ENCODE assay signal across 11 mouse cellular contexts in the genomic region with DNA sequence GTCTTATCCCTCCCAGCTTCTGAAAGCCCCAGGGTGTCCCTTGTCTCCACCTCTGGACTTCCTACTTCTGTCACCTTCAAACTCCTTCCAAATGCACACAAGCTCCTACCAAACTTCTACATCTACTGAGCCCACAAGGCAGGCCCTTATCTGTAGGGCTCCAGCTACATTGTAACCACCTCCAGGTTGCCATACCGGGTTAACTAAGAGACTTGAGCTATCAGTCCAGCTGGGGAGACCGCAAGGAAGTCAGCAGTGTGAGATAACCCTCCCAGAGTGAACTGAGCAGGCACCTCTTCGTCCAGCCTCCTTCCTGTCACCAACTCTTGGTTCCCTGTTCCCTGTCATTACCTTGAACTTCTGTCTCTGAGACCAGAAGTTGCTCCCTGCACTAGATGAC. TPM values are rescaled to one million over a fixed set of nuclear protein-coding genes. Genes with fewer than 3 reads are reported as not detected.
DNase-seq lines count a peak whose midpoint lies in the region; ATAC-seq and TF ChIP-seq lines count a peak whose summit lies in the region.
"Had no signal": no experiment of that assay in that cellular context is flagged by ENCODE, and none has a peak within 500 bp of the region (broad histone marks: within the 10 kb centered on the region; RNA-seq: fewer than 3 reads in every experiment).

No protein-coding gene starts in this region.

- peaks cover 58% of the 10 kb centered on the region for H3K27me3 ChIP-seq in hindbrain, embryonic 10.5 days (ENCODE audit: insufficient read depth, poor library complexity, severe bottlenecking)
- no peaks in the 10 kb centered on the region for H3K27me3 ChIP-seq in hindbrain, embryonic 16.5 days (replicated peaks; ENCODE audit: control insufficient read depth, insufficient read depth, low read length)
- H3K27me3 ChIP-seq in MEL (ENCODE audit: control insufficient read depth in 1 of 2, insufficient read depth in 2 of 2, low read length in 2 of 2) = no peaks in the 10 kb centered on the region

- peak overlapping the region; percentile 59; the same call in 1 of the 2 replicates for H3K4me3 ChIP-seq in hindbrain, embryonic 10.5 days
- H3K4me3 ChIP-seq in hindbrain, embryonic 16.5 days (ENCODE audit: low read length) = no peak overlapping the region
- H3K4me3 ChIP-seq in MEL (ENCODE audit: control insufficient read depth in 1 of 2, insufficient read depth in 1 of 2, low read depth in 2 of 2, low read length in 2 of 2) (no peak overlapping the region), macrophage (ENCODE audit: inconsistent target) (peak overlapping the region; percentile 57; the same call in 1 of the 2 replicates)

- no peaks in the 10 kb centered on the region for H3K9me3 ChIP-seq in hindbrain, embryonic 10.5 days
- H3K9me3 ChIP-seq in hindbrain, embryonic 16.5 days (ENCODE audit: control insufficient read depth, low read length) = no peaks in the 10 kb centered on the region
- H3K9me3 ChIP-seq in MEL (replicated peaks; ENCODE audit: insufficient read depth, low read length) = no peaks in the 10 kb centered on the region

- 82% methylated on average over 3 of the region's 3 CpGs for WGBS in hindbrain, embryonic 10.5 days
- 85% methylated on average over 3 of the region's 3 CpGs for WGBS in hindbrain, embryonic 16.5 days
- 11% methylated on average over 3 of the region's 3 CpGs for WGBS in macrophage (ENCODE audit: missing documents)

- no peak for DNase-seq in hindbrain, embryonic 10.5 days (ENCODE audit: low spot score)
- peak; percentile 98 for DNase-seq in MEL (ENCODE audit: low read depth, low spot score)
- no peak for DNase-seq in urinary bladder, postnatal 4 days (ENCODE audit: low spot score in 2 of 2)
- DNase-seq in urinary bladder, postnatal 25 days (ENCODE audit: low spot score) = no peak
- DNase-seq in MN1 (ENCODE audit: low spot score) = no peak
- DNase-seq: adrenal gland, adult 2 months; kidney, postnatal 10 days; lung, adult 2 months had no signal

- no peak for TF ChIP-seq RAD21 in MEL (IDR thresholded peaks at IDR 0.05; ENCODE audit: low read depth, low read length)

- H3K9ac ChIP-seq in hindbrain, embryonic 16.5 days (ENCODE audit: low read depth, low read length) = no peak overlapping the region
- H3K9ac ChIP-seq in MEL (ENCODE audit: control insufficient read depth, low read depth, low read length, poor library complexity, severe bottlenecking) = no peak overlapping the region

- no peaks in the 10 kb centered on the region for H3K79me2 ChIP-seq in MEL (ENCODE audit: control insufficient read depth, insufficient read depth, low read length, poor library complexity)
- H3K79me2 ChIP-seq in macrophage (ENCODE audit: inconsistent target) = peaks cover 59% of the 10 kb centered on the region

- no peak for ATAC-seq in hindbrain, embryonic 16.5 days
- ATAC-seq in erythroblast, adult 5-6 weeks (replicated peaks; ENCODE audit: low FRiP score, poor library complexity, severe bottlenecking) = peak; percentile 47

- TF ChIP-seq EP300 in MEL (IDR thresholded peaks at IDR 0.05; ENCODE audit: low read depth in 1 of 2, low read length in 2 of 2) = peak; percentile 97 to 99

- H3K27ac ChIP-seq in hindbrain, embryonic 10.5 days = 0 out of 2 replicates have a peak overlapping the region, but pooled peaks have one; percentile 40
- H3K27ac ChIP-seq in hindbrain, embryonic 16.5 days (ENCODE audit: low read depth, low read length) = no peak overlapping the region
- H3K27ac ChIP-seq in MEL (ENCODE audit: control insufficient read depth, low read depth, low read length) = peak overlapping the region; percentile 78
- H3K27ac ChIP-seq in macrophage = peak overlapping the region; percentile 66

- H3K4me2 ChIP-seq in hindbrain, embryonic 16.5 days (ENCODE audit: low read length) = no peak overlapping the region

- H3K4me1 ChIP-seq in hindbrain, embryonic 10.5 days (replicated peaks) = peaks cover 69% of the 10 kb centered on the region
- peaks cover 34% of the 10 kb centered on the region for H3K4me1 ChIP-seq in hindbrain, embryonic 16.5 days (ENCODE audit: control insufficient read depth, insufficient read depth, low read depth, low read length)
- H3K4me1 ChIP-seq in MEL (ENCODE audit: control insufficient read depth in 1 of 2, insufficient read depth in 2 of 2, low read length in 2 of 2) = peaks cover 31 to 58% of the 10 kb centered on the region in 2 experiments

- H3K36me3 ChIP-seq in hindbrain, embryonic 10.5 days = no peaks in the 10 kb centered on the region
- H3K36me3 ChIP-seq in hindbrain, embryonic 16.5 days (ENCODE audit: control insufficient read depth, insufficient read depth, low read length) = no peaks in the 10 kb centered on the region
- peaks cover 0 to 52% of the 10 kb centered on the region in 2 experiments; a peak in 2 of 4 replicates for H3K36me3 ChIP-seq in MEL (ENCODE audit: control insufficient read depth in 1 of 2, insufficient read depth in 2 of 2, low read length in 2 of 2)
- no peaks in the 10 kb centered on the region for H3K36me3 ChIP-seq in macrophage (ENCODE audit: inconsistent target)

- no peak for TF ChIP-seq CTCF in MEL (IDR thresholded peaks at IDR 0.05 in 2 of 3, conservative IDR thresholded peaks at IDR 0.05 in 1 of 3; ENCODE audit: control insufficient read depth in 1 of 3, insufficient read depth in 1 of 3, low read depth in 2 of 3, low read length in 3 of 3, poor library complexity in 1 of 3, severe bottlenecking in 1 of 3)

- peak in 1 of 2 experiments; percentile 41; a peak in 1 of 4 replicates for TF ChIP-seq POLR2A in MEL (IDR thresholded peaks at IDR 0.05; ENCODE audit: control insufficient read depth in 1 of 2, insufficient read depth in 1 of 2, low read depth in 1 of 2, low read length in 2 of 2, poor library complexity in 1 of 2)

TF ChIP-seq in MEL, 35 proteins besides CTCF, POLR2A, EP300 and RAD21 (continues in another document):
- TF ChIP-seq TAL1 (IDR thresholded peaks at IDR 0.05; ENCODE audit: low read length) = peak; percentile 100
- peak; percentile 35; the same call in 1 of the 2 replicates for TF ChIP-seq MAZ (IDR thresholded peaks at IDR 0.05; ENCODE audit: low read depth, low read length)
- TF ChIP-seq POLR2AphosphoS2 (IDR thresholded peaks at IDR 0.05; ENCODE audit: low read length) = no peak; the same call in 1 of the 2 replicates
- TF ChIP-seq USF1 (IDR thresholded peaks at IDR 0.05; ENCODE audit: low read depth, low read length) = no peak
- TF ChIP-seq ZKSCAN1 (IDR thresholded peaks at IDR 0.05; ENCODE audit: low read depth, low read length) = no peak
- TF ChIP-seq USF2 (IDR thresholded peaks at IDR 0.05; ENCODE audit: borderline replicate concordance in 1 of 2, insufficient read depth in 1 of 2, low read depth in 1 of 2, low read length in 2 of 2) = no peak
- peak; percentile 75 for TF ChIP-seq TBP (IDR thresholded peaks at IDR 0.05; ENCODE audit: low read depth, low read length)
- TF ChIP-seq RCOR1 (IDR thresholded peaks at IDR 0.05; ENCODE audit: low read depth, low read length) = peak; percentile 84; the same call in 1 of the 2 replicates

RNA-seq across cellular contexts. Expression of a gene that starts 2.1 kb away (rescaled TPM):
- polyA plus RNA-seq in hindbrain, embryonic 10.5 days (2016; fragmentation: Nextera tagmentation; extraction: Ambion mirVana) = 6.9 and 10.2 TPM in 2 replicates
- polyA plus RNA-seq in hindbrain, embryonic 16.5 days (2015; fragmentation: Nextera tagmentation; extraction: Ambion mirVana) = 12.3 and 12.9 TPM in 2 replicates
- total RNA-seq in MEL (2012; rRNA removed) = 3.3 and 5.4 TPM in 2 replicates
- 10 to 100 TPM in 1 of 2 experiments, not detected in 1; 17.6 TPM for polyA plus RNA-seq in MEL (2012; ENCODE audit: insufficient read depth in 1 of 2, insufficient read length in 2 of 2, low read depth in 1 of 2, low replicate concordance in 2 of 2, missing spikeins in 1 of 2)
- total RNA-seq in erythroblast, adult 5-6 weeks (2015; ENCODE audit: low replicate concordance) = 9.0 and 11.1 TPM in 2 replicates
- total RNA-seq in erythroblast, adult 5-6 weeks (2017; ENCODE audit: low replicate concordance) = 12.2 and 21.9 TPM in 2 replicates
- total RNA-seq in macrophage (2018; cell fraction: chromatin; rRNA removed) = 100 to 1,000 TPM in 1 of 26 experiments, 10 to 100 TPM in 25; 10.5 to 143 (median 27.1) TPM
- 10 to 100 TPM in 11 of 26 experiments, 1 to 10 TPM in 15; 4.8 to 23.2 (median 9.4) TPM for total RNA-seq in macrophage (2018; cell fraction: cytosol; rRNA removed)
- 10 to 100 TPM in 20 of 26 experiments, 1 to 10 TPM in 6; 5.0 to 46.3 (median 14.8) TPM for total RNA-seq in macrophage (2018; cell fraction: nucleus; rRNA removed)
- polyA plus RNA-seq in macrophage (2018) = 3.8 to 12.7 TPM (median 7.4 TPM) in 3 replicates

RNA-seq across cellular contexts. Expression of a gene that starts 41.5 kb away (rescaled TPM):
- polyA plus RNA-seq in hindbrain, embryonic 10.5 days (2016; fragmentation: Nextera tagmentation; extraction: Ambion mirVana) = 34.8 and 39.0 TPM in 2 replicates
- 27.1 and 32.6 TPM in 2 replicates for polyA plus RNA-seq in hindbrain, embryonic 16.5 days (2015; fragmentation: Nextera tagmentation; extraction: Ambion mirVana)
- total RNA-seq in MEL (2012; rRNA removed) = 77.9 and 82.5 TPM in 2 replicates
- polyA plus RNA-seq in MEL (2012; ENCODE audit: insufficient read depth in 1 of 2, insufficient read length in 2 of 2, low read depth in 1 of 2, low replicate concordance in 2 of 2, missing spikeins in 1 of 2) = 10 to 100 TPM in 1 of 2 experiments, not detected in 1; 89.2 TPM
- 21.3 and 30.7 TPM in 2 replicates for total RNA-seq in erythroblast, adult 5-6 weeks (2015; ENCODE audit: low replicate concordance)
- 10.9 and 28.0 TPM in 2 replicates for total RNA-seq in erythroblast, adult 5-6 weeks (2017; ENCODE audit: low replicate concordance)
- total RNA-seq in macrophage (2018; cell fraction: chromatin; rRNA removed) = 100 to 1,000 TPM in 12 of 26 experiments, 10 to 100 TPM in 14; 35.7 to 154 (median 94.9) TPM
- 10 to 100 TPM; 10.3 to 26.7 (median 18.2) TPM for total RNA-seq in macrophage (2018; cell fraction: cytosol; rRNA removed)
- 10 to 100 TPM; 18.8 to 86.4 (median 44.8) TPM for total RNA-seq in macrophage (2018; cell fraction: nucleus; rRNA removed)
- 14.7 to 19.1 TPM (median 17.1 TPM) in 3 replicates for polyA plus RNA-seq in macrophage (2018)

RNA-seq across cellular contexts. Expression of a gene that starts 57.3 kb away (rescaled TPM):
- 9.9 and 10.1 TPM in 2 replicates for polyA plus RNA-seq in hindbrain, embryonic 10.5 days (2016; fragmentation: Nextera tagmentation; extraction: Ambion mirVana)
- 12.1 and 13.0 TPM in 2 replicates for polyA plus RNA-seq in hindbrain, embryonic 16.5 days (2015; fragmentation: Nextera tagmentation; extraction: Ambion mirVana)
- total RNA-seq in MEL (2012; rRNA removed) = 43.6 and 62.1 TPM in 2 replicates
- polyA plus RNA-seq in MEL (2012; ENCODE audit: insufficient read depth in 1 of 2, insufficient read length in 2 of 2, low read depth in 1 of 2, low replicate concordance in 2 of 2, missing spikeins in 1 of 2) (10 to 100 TPM in 1 of 2 experiments, not detected in 1; 56.5 TPM), macrophage (2018) (20.1 to 25.2 TPM (median 22.3 TPM) in 3 replicates)
- 72.4 and 83.0 TPM in 2 replicates for total RNA-seq in erythroblast, adult 5-6 weeks (2015; ENCODE audit: low replicate concordance)
- total RNA-seq in erythroblast, adult 5-6 weeks (2017; ENCODE audit: low replicate concordance) = 147 and 218 TPM in 2 replicates
- 100 to 1,000 TPM in 1 of 26 experiments, 10 to 100 TPM in 25; 23.0 to 116 (median 37.1) TPM for total RNA-seq in macrophage (2018; cell fraction: chromatin; rRNA removed)
- total RNA-seq in macrophage (2018; cell fraction: cytosol; rRNA removed) = 10 to 100 TPM; 22.0 to 77.2 (median 26.9) TPM
- 100 to 1,000 TPM in 1 of 26 experiments, 10 to 100 TPM in 25; 29.3 to 101 (median 41.7) TPM for total RNA-seq in macrophage (2018; cell fraction: nucleus; rRNA removed)

Comparison
In these comparisons a context has a peak if more than half of its experiments do, and no peak if none do; other contexts are left out.
1. H3K4me3 ChIP-seq: peak in hindbrain, embryonic 10.5 days (single experiment) and macrophage (single experiment); none in hindbrain, embryonic 16.5 days (single experiment) and MEL (0 of 2).